Mouse (Mus musculus) limb, embryonic 12.5 days (tissue): Measurements from ENCODE around the gene Cdcp1. TPM values are rescaled to one million over a fixed set of nuclear protein-coding genes. Genes with fewer than 3 reads are reported as not detected.
A peak's percentile ranks its signal among the peaks of the same experiment; 100 is the strongest.

Experiments
- ATAC-seq: fragments of 200-750 bp; cut with Nextera tagmentation; 2 replicates; pipeline ENCODE4 v1.8.0; 2017; ENCODE audit warnings: low read depth, moderate TSS enrichment; ENCODE audit not compliant: insufficient number of reproducible peaks, insufficient read depth, low FRiP score, low TSS enrichment
- H3K27ac ChIP-seq: fragments of 300-500 bp; sonication (generic); 2 replicates; pipeline ENCODE4 v1.5.1; 2016; ENCODE audit warnings: mild to moderate bottlenecking, moderate library complexity
- H3K27me3 ChIP-seq: fragments of 300-500 bp; sonication (generic); 2 replicates; pipeline ENCODE4 v1.6.1; 2016; ENCODE audit warnings: mild to moderate bottlenecking, moderate library complexity
- H3K36me3 ChIP-seq: fragments of 300-500 bp; sonication (generic); 2 replicates; pipeline ENCODE4 v1.6.1; 2016; ENCODE audit warnings: mild to moderate bottlenecking, moderate library complexity
- H3K4me1 ChIP-seq: fragments of 300-500 bp; sonication (generic); replicated peaks from 2 replicates; pipeline ENCODE4 v1.6.1; 2016
- H3K4me2 ChIP-seq: fragments of 300-500 bp; sonication (generic); 2 replicates; pipeline ENCODE4 v1.6.1; 2016; ENCODE audit warnings: mild to moderate bottlenecking, moderate library complexity
- H3K4me3 ChIP-seq: fragments of 300-500 bp; sonication (generic); replicated peaks from 2 replicates; pipeline ENCODE4 v1.5.1; 2016; ENCODE audit warnings: mild to moderate bottlenecking
- H3K9ac ChIP-seq: fragments of 300-500 bp; sonication (generic); replicated peaks from 2 replicates; pipeline ENCODE4 v1.6.1; 2016; ENCODE audit warnings: mild to moderate bottlenecking, moderate library complexity
- H3K9me3 ChIP-seq: fragments of 300-500 bp; sonication (generic); 2 replicates; pipeline ENCODE4 v1.6.1; 2016; ENCODE audit warnings: mild to moderate bottlenecking, moderate library complexity
- WGBS: fragments of 180-500 bp; shearing (Covaris S2); methylation state at CpG from one replicate; pipeline ENCODE4 v1.1.7; 2016; 5-methylcytosine and 5-hydroxymethylcytosine counted together
- polyA plus RNA-seq: library from polyadenylated mRNA; unstranded; fragments of >200 nt; fragmentation: Nextera tagmentation; extraction: Ambion mirVana; gene quantifications from 2 replicates; pipeline ENCODE4 v1.2.1, GENCODE M21; 2016

Gene Cdcp1
- polyA plus RNA-seq, 1 experiment from 2014 or later, result 3.8 TPM

DNA sequence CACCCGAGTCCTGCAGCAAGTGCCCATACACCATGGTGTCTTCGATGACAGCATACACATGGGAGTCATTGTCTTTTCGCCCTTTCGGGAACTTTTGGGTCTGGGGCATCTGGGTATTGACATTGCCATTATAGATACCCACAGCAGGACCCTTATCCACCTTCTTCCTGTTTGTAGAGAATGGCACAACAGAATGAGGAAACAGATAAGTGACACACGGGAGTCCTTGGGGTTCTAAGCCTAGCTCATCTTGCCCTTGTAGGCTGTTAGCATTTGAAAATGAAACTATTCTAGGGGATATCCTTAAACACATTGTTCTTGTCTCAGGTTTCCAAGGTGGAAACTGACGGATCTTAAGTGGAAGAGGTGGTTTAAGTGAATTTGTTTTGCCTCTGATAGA is 42.1 kb downstream of the Cdcp1 start:
- Histone ChIP-seq H3K27me3 (no peaks in the 10 kb centered on the region), H3K9me3 (no peaks in the 10 kb centered on the region), H3K27ac (no peak overlapping the region), H3K4me3 (no peak overlapping the region), H3K9ac (no peak overlapping the region), H3K4me1 (no peaks in the 10 kb centered on the region), H3K4me2 (no peak overlapping the region), H3K36me3 (no peaks in the 10 kb centered on the region)
- 88% methylated on average over 6 of the region's 6 CpGs for WGBS
- no peak for ATAC-seq

DNA sequence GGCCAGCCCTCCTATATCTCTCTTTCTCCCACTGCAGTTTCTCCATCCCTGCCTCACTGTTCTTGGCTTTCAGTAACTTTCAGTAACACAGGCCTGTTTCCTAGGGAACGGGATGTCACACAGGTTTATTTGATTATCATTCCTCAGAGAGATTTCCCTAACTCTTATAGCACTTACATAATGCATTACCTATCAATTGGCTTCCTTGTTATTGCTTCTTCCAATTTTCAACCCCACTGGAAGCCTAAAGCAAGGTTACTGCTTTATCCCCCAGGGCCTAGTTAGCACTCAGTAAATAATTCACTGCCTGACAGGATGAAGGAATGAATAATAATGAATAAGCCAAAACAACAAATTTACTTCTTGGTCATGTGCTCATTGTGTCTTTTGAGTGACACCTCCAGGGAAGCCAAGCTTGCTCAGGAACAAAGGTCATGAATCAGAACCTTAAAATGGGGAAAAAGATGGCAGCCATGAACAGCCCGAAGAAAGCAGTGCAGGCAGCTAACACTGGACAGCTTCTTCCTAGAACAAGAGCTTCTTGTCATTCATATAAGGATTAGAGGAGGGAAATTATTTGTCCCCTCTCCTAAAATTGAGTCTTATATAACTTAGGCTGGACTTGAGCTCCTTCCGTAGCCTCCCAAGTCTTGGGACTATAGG is 49.9 kb downstream of the Cdcp1 start:
- Histone ChIP-seq H3K9me3 (no peaks in the 10 kb centered on the region), H3K9ac (no peak overlapping the region), H3K4me2 (no peak overlapping the region), H3K4me1 (peaks cover 4% of the 10 kb centered on the region; the same call in 1 of the 2 replicates), H3K27me3 (no peaks in the 10 kb centered on the region), H3K27ac (no peak overlapping the region), H3K36me3 (no peaks in the 10 kb centered on the region), H3K4me3 (no peak overlapping the region)
- ATAC-seq, result no peak
- 77% methylated on average over 3 of the region's 3 CpGs for WGBS

GRCm38 (mm10) chr9:123162985-123163694 is 52.7 kb downstream of the Cdcp1 start:
- Histone ChIP-seq H3K4me3 (no peak overlapping the region), H3K4me2 (no peak overlapping the region), H3K27me3 (no peaks in the 10 kb centered on the region), H3K9ac (no peak overlapping the region), H3K27ac (no peak overlapping the region), H3K9me3 (no peaks in the 10 kb centered on the region), H3K4me1 (peaks cover 4% of the 10 kb centered on the region; the same call in 1 of the 2 replicates), H3K36me3 (no peaks in the 10 kb centered on the region)
- peak; percentile 16; the same call in 1 of the 2 replicates for ATAC-seq
- WGBS, result 84% methylated on average over 4 of the region's 4 CpGs

DNA sequence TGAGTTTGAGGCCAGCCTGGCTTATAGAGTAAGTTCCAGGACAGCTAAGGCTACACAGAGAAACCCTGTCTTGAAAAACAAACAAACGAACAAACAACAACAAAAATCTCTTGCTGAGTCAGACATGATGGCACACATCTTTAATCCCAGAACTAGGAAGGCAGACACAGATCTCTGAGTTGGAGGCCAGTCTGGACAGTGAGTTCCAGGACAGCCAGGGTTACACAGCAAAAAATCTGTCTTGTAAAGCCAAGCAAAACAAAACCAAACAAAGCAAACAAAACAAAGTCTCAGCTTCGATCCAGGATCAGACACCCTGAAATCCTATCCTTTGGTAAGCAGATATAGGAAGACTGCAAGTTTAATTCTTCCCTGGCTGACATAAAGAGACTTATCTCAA is 54.0 kb downstream of the Cdcp1 start:
- Histone ChIP-seq H3K36me3 (no peaks in the 10 kb centered on the region), H3K27me3 (no peaks in the 10 kb centered on the region), H3K27ac (no peak overlapping the region), H3K4me1 (peaks cover 4% of the 10 kb centered on the region; the same call in 1 of the 2 replicates), H3K9me3 (no peaks in the 10 kb centered on the region), H3K4me2 (no peak overlapping the region), H3K9ac (no peak overlapping the region), H3K4me3 (no peak overlapping the region)
- 79% methylated on average over 2 of the region's 2 CpGs for WGBS
- no peak for ATAC-seq

- peaks cover 5% of the 10 kb centered on the region for H3K27me3 ChIP-seq
- WGBS, result 63% methylated on average over 7 of the region's 7 CpGs
- no peaks in the 10 kb centered on the region for H3K36me3 ChIP-seq
- no peak for ATAC-seq
- no peaks in the 10 kb centered on the region for H3K4me1 ChIP-seq
- H3K9me3 ChIP-seq, result no peaks in the 10 kb centered on the region
- no peak overlapping the region for H3K4me3 ChIP-seq
- no peak overlapping the region for H3K27ac ChIP-seq
- no peak overlapping the region for H3K4me2 ChIP-seq
- H3K9ac ChIP-seq, result no peak overlapping the region
Observed at GRCm38 (mm10) chr9:123159330-123159729, 56.5 kb downstream of the Cdcp1 start.

GRCm38 (mm10) chr9:123158125-123158836 is 57.6 kb downstream of the Cdcp1 start:
- Histone ChIP-seq H3K4me1 (no peaks in the 10 kb centered on the region), H3K9me3 (no peaks in the 10 kb centered on the region), H3K27me3 (peaks cover 5% of the 10 kb centered on the region), H3K27ac (no peak overlapping the region), H3K36me3 (no peaks in the 10 kb centered on the region), H3K4me3 (no peak overlapping the region), H3K9ac (no peak overlapping the region), H3K4me2 (no peak overlapping the region)
- WGBS, result 63% methylated on average over 8 of the region's 8 CpGs
- no peak for ATAC-seq

GRCm38 (mm10) chr9:123157699-123158098 is 58.1 kb downstream of the Cdcp1 start:
- Histone ChIP-seq H3K4me3 (no peak overlapping the region), H3K4me2 (no peak overlapping the region), H3K27ac (no peak overlapping the region), H3K36me3 (no peaks in the 10 kb centered on the region), H3K27me3 (peaks cover 5% of the 10 kb centered on the region), H3K9ac (no peak overlapping the region), H3K9me3 (no peaks in the 10 kb centered on the region), H3K4me1 (no peaks in the 10 kb centered on the region)
- no peak for ATAC-seq

DNA sequence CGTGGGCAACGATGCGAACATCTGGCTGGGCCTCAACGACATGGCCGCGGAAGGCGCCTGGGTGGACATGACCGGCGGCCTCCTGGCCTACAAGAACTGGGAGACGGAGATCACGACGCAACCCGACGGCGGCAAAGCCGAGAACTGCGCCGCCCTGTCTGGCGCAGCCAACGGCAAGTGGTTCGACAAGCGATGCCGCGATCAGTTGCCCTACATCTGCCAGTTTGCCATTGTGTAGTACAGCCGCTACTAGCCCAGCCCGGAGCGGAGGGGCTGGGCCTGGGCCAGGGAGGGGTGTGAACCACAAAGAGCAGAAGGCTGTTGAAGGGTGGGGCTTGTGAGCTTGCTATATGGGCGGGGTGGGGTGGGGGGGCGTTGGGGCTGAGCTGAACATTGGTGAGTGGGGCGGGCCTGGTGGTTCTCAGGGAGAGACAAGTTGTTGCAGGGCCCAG is 58.9 kb downstream of the Cdcp1 start:
- H3K9ac ChIP-seq, result no peak overlapping the region
- H3K36me3 ChIP-seq, result no peaks in the 10 kb centered on the region
- 32% methylated on average over 30 of the region's 30 CpGs for WGBS
- H3K4me3 ChIP-seq, result peak overlapping the region; percentile 28
- no peak overlapping the region for H3K27ac ChIP-seq
- peaks cover 5% of the 10 kb centered on the region for H3K27me3 ChIP-seq
- no peaks in the 10 kb centered on the region for H3K9me3 ChIP-seq
- ATAC-seq, result 0 out of 2 replicates have a peak, but pooled peaks have one; percentile 53
- H3K4me1 ChIP-seq, result no peaks in the 10 kb centered on the region
- peak overlapping the region; percentile 52 for H3K4me2 ChIP-seq

DNA sequence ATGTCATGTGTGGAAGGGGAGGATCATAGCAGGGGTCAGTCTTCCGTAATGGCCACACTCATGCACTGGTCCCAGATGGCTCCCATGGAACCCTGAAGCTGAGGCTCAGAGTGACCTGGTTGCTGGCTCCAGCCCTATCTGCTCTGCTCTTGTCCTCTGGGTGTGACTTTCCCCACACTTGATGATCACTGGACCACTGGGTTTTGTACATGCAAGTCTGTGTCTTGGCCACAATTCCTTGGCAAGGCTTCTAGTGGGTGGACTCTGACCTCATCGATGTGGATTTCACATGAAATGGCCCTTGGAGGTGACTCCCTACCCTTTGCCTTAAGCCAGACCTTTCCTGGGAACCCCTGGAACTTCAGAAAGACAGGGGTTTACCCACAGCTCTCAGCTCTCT is 62.7 kb downstream of the Cdcp1 start:
- no peaks in the 10 kb centered on the region for H3K36me3 ChIP-seq

GRCm38 (mm10) chr9:123152026-123152425 is 63.8 kb downstream of the Cdcp1 start:
- Histone ChIP-seq H3K36me3 (no peaks in the 10 kb centered on the region), H3K4me2 (no peak overlapping the region), H3K27ac (no peak overlapping the region), H3K9ac (no peak overlapping the region), H3K9me3 (no peaks in the 10 kb centered on the region), H3K4me1 (no peaks in the 10 kb centered on the region), H3K4me3 (no peak overlapping the region), H3K27me3 (peaks cover 5% of the 10 kb centered on the region)
- no peak for ATAC-seq
- WGBS, result 68% methylated on average over 3 of the region's 3 CpGs

More for the DNA sequence above, 62.7 kb downstream of the Cdcp1 start:
- Histone ChIP-seq H3K9me3 (no peaks in the 10 kb centered on the region), H3K4me1 (no peaks in the 10 kb centered on the region), H3K4me3 (no peak overlapping the region), H3K27ac (no peak overlapping the region), H3K4me2 (no peak overlapping the region), H3K27me3 (peaks cover 5% of the 10 kb centered on the region), H3K9ac (no peak overlapping the region)
- no peak for ATAC-seq
- 70% methylated on average over 2 of the region's 2 CpGs for WGBS

DNA sequence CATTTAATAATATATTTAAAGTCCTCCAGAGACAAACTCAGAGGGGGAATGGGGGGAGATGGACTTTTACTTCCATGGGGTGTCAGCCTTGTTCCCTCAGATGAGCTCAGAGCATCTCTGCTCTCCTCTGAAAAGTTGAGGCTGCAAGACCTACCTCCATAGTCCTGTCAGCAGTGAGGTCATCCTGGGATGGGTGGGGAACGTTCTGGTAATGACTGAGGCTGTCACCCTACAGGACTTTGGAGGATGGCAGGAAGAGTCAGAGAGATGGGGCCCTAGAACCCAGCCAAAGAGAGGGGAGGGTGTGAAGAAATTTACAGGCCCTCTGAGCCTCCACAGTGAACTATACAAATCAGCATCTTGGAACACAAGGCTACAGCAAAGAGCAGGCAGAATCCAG is 64.3 kb downstream of the Cdcp1 start:
- Histone ChIP-seq H3K27ac (no peak overlapping the region), H3K36me3 (no peaks in the 10 kb centered on the region), H3K27me3 (peaks cover 4% of the 10 kb centered on the region), H3K4me3 (no peak overlapping the region), H3K9me3 (no peaks in the 10 kb centered on the region), H3K9ac (no peak overlapping the region), H3K4me2 (no peak overlapping the region), H3K4me1 (no peaks in the 10 kb centered on the region)
- ATAC-seq, result no peak
- 44% methylated on average over 1 of the region's 1 CpGs for WGBS
